Mouse (Mus musculus): ENCODE measurements around the gene Zc3h18. TPM values are rescaled to one million over a fixed set of nuclear protein-coding genes. Genes with fewer than 3 reads are reported as not detected.

The Zc3h18 gene
- polyA plus RNA-seq, 2 experiments = 31.3 to 58.1 TPM

DNA sequence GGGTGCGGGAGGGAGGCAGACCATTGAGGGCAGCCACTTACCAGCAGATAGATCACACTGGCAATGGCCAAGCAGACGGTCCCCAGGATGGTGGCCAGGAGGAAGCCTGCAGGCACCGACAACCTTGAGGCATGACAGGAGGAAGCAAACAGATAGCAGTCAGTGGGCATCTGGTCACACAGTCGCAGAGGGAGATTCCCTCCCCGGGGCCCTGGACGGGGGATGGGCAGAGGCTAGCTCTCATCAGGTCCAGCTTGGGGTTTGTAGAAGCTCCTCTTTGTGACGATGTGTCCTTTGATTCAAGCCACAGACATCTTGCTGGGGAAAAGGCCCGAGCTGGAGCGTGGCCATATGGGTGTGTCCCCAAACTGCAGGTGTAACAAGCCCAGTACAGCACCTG is 49.7 kb downstream of the Zc3h18 start:
- no peaks in the 10 kb centered on the region for H3K27me3 ChIP-seq (ENCODE audit: control insufficient read depth, insufficient read depth, low read length)
- ATAC-seq (ENCODE audit: low FRiP score, low read depth) (no peak), DNase-seq (ENCODE audit: low spot score) (no peak)
- WGBS = 80% methylated on average over 9 of the region's 9 CpGs
- no peak overlapping the region for H3K9ac ChIP-seq (ENCODE audit: low read depth, low read length, severe bottlenecking)
- H3K9me3 ChIP-seq (ENCODE audit: control insufficient read depth, low read length) = no peaks in the 10 kb centered on the region
- no peak overlapping the region for H3K4me2 ChIP-seq (replicated peaks; ENCODE audit: low read depth, low read length, severe bottlenecking)
- H3K27ac ChIP-seq (replicated peaks; ENCODE audit: low read depth, low read length) = no peak overlapping the region
- TF ChIP-seq POLR2A (IDR thresholded peaks at IDR 0.05; ENCODE audit: borderline replicate concordance, extremely low read depth, insufficient read depth, insufficient read length) = no peak
- H3K36me3 ChIP-seq (ENCODE audit: control insufficient read depth, insufficient read depth, low read length) = 0 out of 2 replicates have a peak, but pooled peaks cover 3% of the 10 kb centered on the region
- H3K4me3 ChIP-seq (replicated peaks; ENCODE audit: low read length) = no peak overlapping the region
- no peaks in the 10 kb centered on the region for H3K4me1 ChIP-seq (ENCODE audit: control insufficient read depth, insufficient read depth, low read length)

- 0 out of 2 replicates have a peak, but pooled peaks cover 3% of the 10 kb centered on the region for H3K36me3 ChIP-seq (ENCODE audit: control insufficient read depth, insufficient read depth, low read length)
- peaks cover 10% of the 10 kb centered on the region for H3K4me1 ChIP-seq (ENCODE audit: control insufficient read depth, insufficient read depth, low read length)
- H3K4me2 ChIP-seq (replicated peaks; ENCODE audit: low read depth, low read length, severe bottlenecking) = no peak overlapping the region
- no peak overlapping the region for H3K9ac ChIP-seq (ENCODE audit: low read depth, low read length, severe bottlenecking)
- H3K9me3 ChIP-seq (ENCODE audit: control insufficient read depth, low read length) = no peaks in the 10 kb centered on the region
- DNase-seq (ENCODE audit: low spot score) (no peak), ATAC-seq (ENCODE audit: low FRiP score, low read depth) (no peak)
- H3K27me3 ChIP-seq (ENCODE audit: control insufficient read depth, insufficient read depth, low read length) = no peaks in the 10 kb centered on the region
- no peak for TF ChIP-seq POLR2A (IDR thresholded peaks at IDR 0.05; ENCODE audit: borderline replicate concordance, extremely low read depth, insufficient read depth, insufficient read length)
- no peak overlapping the region for H3K27ac ChIP-seq (replicated peaks; ENCODE audit: low read depth, low read length)
- H3K4me3 ChIP-seq (replicated peaks; ENCODE audit: low read length) = no peak overlapping the region
- 94% methylated on average over 7 of the region's 7 CpGs for WGBS
Measured at GRCm38 (mm10) chr8:122427607-122428006, 51.2 kb downstream of the Zc3h18 start.

GRCm38 (mm10) chr8:122428163-122428562 is 51.8 kb downstream of the Zc3h18 start:
- ATAC-seq (ENCODE audit: low FRiP score, low read depth) (no peak), DNase-seq (ENCODE audit: low spot score) (no peak)
- WGBS = 89% methylated on average over 9 of the region's 9 CpGs
- no peak overlapping the region for H3K27ac ChIP-seq (replicated peaks; ENCODE audit: low read depth, low read length)
- H3K9ac ChIP-seq (ENCODE audit: low read depth, low read length, severe bottlenecking) = no peak overlapping the region
- no peak for TF ChIP-seq POLR2A (IDR thresholded peaks at IDR 0.05; ENCODE audit: borderline replicate concordance, extremely low read depth, insufficient read depth, insufficient read length)
- H3K4me1 ChIP-seq (ENCODE audit: control insufficient read depth, insufficient read depth, low read length) = peaks cover 14% of the 10 kb centered on the region
- H3K4me2 ChIP-seq (replicated peaks; ENCODE audit: low read depth, low read length, severe bottlenecking) = no peak overlapping the region
- 0 out of 2 replicates have a peak, but pooled peaks cover 3% of the 10 kb centered on the region for H3K36me3 ChIP-seq (ENCODE audit: control insufficient read depth, insufficient read depth, low read length)
- no peaks in the 10 kb centered on the region for H3K27me3 ChIP-seq (ENCODE audit: control insufficient read depth, insufficient read depth, low read length)
- no peaks in the 10 kb centered on the region for H3K9me3 ChIP-seq (ENCODE audit: control insufficient read depth, low read length)
- no peak overlapping the region for H3K4me3 ChIP-seq (replicated peaks; ENCODE audit: low read length)

DNA sequence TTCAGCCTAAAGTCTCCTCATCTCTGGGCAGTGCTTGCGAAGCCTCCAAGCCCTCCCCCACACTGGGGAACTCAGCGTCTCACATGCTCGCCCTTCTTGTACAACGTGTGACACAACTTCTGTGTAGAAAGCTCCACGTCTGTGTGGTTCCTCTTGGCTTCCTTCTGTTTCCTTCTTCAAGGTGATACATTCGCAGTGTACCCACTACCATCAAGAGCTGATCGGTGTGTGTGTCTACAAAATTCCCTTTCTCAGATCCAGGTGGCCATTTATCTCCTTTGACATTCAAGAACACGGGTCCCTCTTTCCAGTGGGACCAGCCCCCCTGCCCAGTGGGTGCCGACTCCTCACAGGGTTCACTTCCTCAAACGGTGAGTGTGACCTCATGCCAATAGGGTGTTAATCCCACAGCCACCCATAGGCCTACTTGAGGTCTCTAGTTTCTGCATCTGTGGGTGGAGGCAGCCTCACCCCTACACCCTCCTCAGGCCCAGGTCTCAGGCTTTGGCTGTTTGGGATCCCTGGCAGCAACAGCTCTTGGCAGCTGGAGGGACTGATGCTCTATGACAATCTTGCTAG is 53.7 kb downstream of the Zc3h18 start:
- no peaks in the 10 kb centered on the region for H3K9me3 ChIP-seq (ENCODE audit: control insufficient read depth, low read length)
- no peak for TF ChIP-seq POLR2A (IDR thresholded peaks at IDR 0.05; ENCODE audit: borderline replicate concordance, extremely low read depth, insufficient read depth, insufficient read length)
- H3K9ac ChIP-seq (ENCODE audit: low read depth, low read length, severe bottlenecking) = no peak overlapping the region
- ATAC-seq (ENCODE audit: low FRiP score, low read depth) = no peak
- H3K4me3 ChIP-seq (replicated peaks; ENCODE audit: low read length) = no peak overlapping the region
- peaks cover 14% of the 10 kb centered on the region for H3K4me1 ChIP-seq (ENCODE audit: control insufficient read depth, insufficient read depth, low read length)
- H3K27me3 ChIP-seq (ENCODE audit: control insufficient read depth, insufficient read depth, low read length) = no peaks in the 10 kb centered on the region
- no peak overlapping the region for H3K4me2 ChIP-seq (replicated peaks; ENCODE audit: low read depth, low read length, severe bottlenecking)
- 86% methylated on average over 10 of the region's 10 CpGs for WGBS
- H3K36me3 ChIP-seq (ENCODE audit: control insufficient read depth, insufficient read depth, low read length) = peaks cover 2% of the 10 kb centered on the region; the same call in 1 of the 2 replicates
- no peak overlapping the region for H3K27ac ChIP-seq (replicated peaks; ENCODE audit: low read depth, low read length)
- no peak for DNase-seq (ENCODE audit: low spot score)

- H3K4me2 ChIP-seq (replicated peaks; ENCODE audit: low read depth, low read length, severe bottlenecking) = no peak overlapping the region
- H3K4me3 ChIP-seq (replicated peaks; ENCODE audit: low read length) = no peak overlapping the region
- ATAC-seq (ENCODE audit: low FRiP score, low read depth) (no peak), DNase-seq (ENCODE audit: low spot score) (no peak)
- H3K27me3 ChIP-seq (ENCODE audit: control insufficient read depth, insufficient read depth, low read length) = no peaks in the 10 kb centered on the region
- 80% methylated on average over 3 of the region's 3 CpGs for WGBS
- H3K9ac ChIP-seq (ENCODE audit: low read depth, low read length, severe bottlenecking) = no peak overlapping the region
- no peaks in the 10 kb centered on the region for H3K9me3 ChIP-seq (ENCODE audit: control insufficient read depth, low read length)
- peaks cover 7% of the 10 kb centered on the region; the same call in 1 of the 2 replicates for H3K36me3 ChIP-seq (ENCODE audit: control insufficient read depth, insufficient read depth, low read length)
- H3K27ac ChIP-seq (replicated peaks; ENCODE audit: low read depth, low read length) = no peak overlapping the region
- no peak for TF ChIP-seq POLR2A (IDR thresholded peaks at IDR 0.05; ENCODE audit: borderline replicate concordance, extremely low read depth, insufficient read depth, insufficient read length)
- H3K4me1 ChIP-seq (ENCODE audit: control insufficient read depth, insufficient read depth, low read length) = peaks cover 14% of the 10 kb centered on the region
Measured at GRCm38 (mm10) chr8:122430646-122431045, 54.2 kb downstream of the Zc3h18 start.
